Comparison of ENCODE assay signal across 23 mouse cellular contexts in the genomic region with DNA sequence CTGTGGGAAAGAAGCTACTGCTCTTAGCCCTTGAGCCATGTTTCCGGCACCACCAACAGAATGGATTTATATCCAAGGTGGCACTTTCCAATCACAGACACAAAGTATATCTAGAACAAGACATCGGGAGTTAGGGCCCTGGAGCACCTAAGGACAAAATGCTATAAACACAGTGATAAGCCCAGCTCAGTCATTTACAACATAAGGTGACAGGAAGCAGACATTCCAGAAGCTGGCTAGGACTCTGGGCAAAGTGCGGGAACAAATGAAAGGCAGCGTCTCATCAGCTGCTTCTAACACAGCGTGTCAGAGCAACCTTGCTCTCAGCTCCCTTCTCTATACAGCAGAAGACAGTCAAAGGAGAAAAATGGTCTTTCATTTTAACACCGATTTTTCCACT. TPM values are rescaled to one million over a fixed set of nuclear protein-coding genes. Genes with fewer than 3 reads are reported as not detected.
DNase-seq lines count a peak whose midpoint lies in the region; ATAC-seq and TF ChIP-seq lines count a peak whose summit lies in the region.
"Had no signal": no experiment of that assay in that cellular context is flagged by ENCODE, and none has a peak within 500 bp of the region (broad histone marks: within the 10 kb centered on the region; RNA-seq: fewer than 3 reads in every experiment).

No protein-coding gene starts in this region.

- H3K36me3 ChIP-seq in midbrain, embryonic 11.5 days (ENCODE audit: control insufficient read depth, insufficient read depth, low read length): no peaks in the 10 kb centered on the region
- H3K36me3 ChIP-seq in midbrain, embryonic 10.5 days: no peaks in the 10 kb centered on the region; the same call in 1 of the 2 replicates
- no peaks in the 10 kb centered on the region for H3K36me3 ChIP-seq in intestine, embryonic 16.5 days (ENCODE audit: control insufficient read depth, insufficient read depth, low read length)
- H3K36me3 ChIP-seq in small intestine, adult 2 months (ENCODE audit: control insufficient read depth, insufficient read depth, low read length): no peaks in the 10 kb centered on the region
- H3K36me3 ChIP-seq: embryonic facial prominence, embryonic 13.5 days; embryonic facial prominence, embryonic 15.5 days had no signal

- no peaks in the 10 kb centered on the region for H3K27me3 ChIP-seq in midbrain, embryonic 11.5 days (ENCODE audit: control insufficient read depth, insufficient read depth, low read length)
- no peaks in the 10 kb centered on the region for H3K27me3 ChIP-seq in midbrain, embryonic 10.5 days (ENCODE audit: low read depth, poor library complexity, severe bottlenecking)
- H3K27me3 ChIP-seq in intestine, embryonic 16.5 days (replicated peaks; ENCODE audit: control insufficient read depth, insufficient read depth, low read length): no peaks in the 10 kb centered on the region
- no peaks in the 10 kb centered on the region for H3K27me3 ChIP-seq in small intestine, adult 2 months (ENCODE audit: control insufficient read depth, insufficient read depth, low read length)
- H3K27me3 ChIP-seq: embryonic facial prominence, embryonic 13.5 days; embryonic facial prominence, embryonic 15.5 days; forebrain, embryonic 12.5 days had no signal

- H3K4me2 ChIP-seq in midbrain, embryonic 11.5 days: no peak overlapping the region
- H3K4me2 ChIP-seq in intestine, embryonic 16.5 days (ENCODE audit: low read depth, low read length): no peak overlapping the region
- H3K4me2 ChIP-seq: embryonic facial prominence, embryonic 13.5 days; embryonic facial prominence, embryonic 15.5 days; forebrain, embryonic 12.5 days had no signal

- no peaks in the 10 kb centered on the region for H3K9me3 ChIP-seq in midbrain, embryonic 11.5 days (ENCODE audit: control insufficient read depth, low read length)
- H3K9me3 ChIP-seq in midbrain, embryonic 10.5 days (replicated peaks): no peaks in the 10 kb centered on the region
- H3K9me3 ChIP-seq in intestine, embryonic 16.5 days (ENCODE audit: control insufficient read depth, low read length): no peaks in the 10 kb centered on the region
- H3K9me3 ChIP-seq: embryonic facial prominence, embryonic 13.5 days; embryonic facial prominence, embryonic 15.5 days; forebrain, embryonic 10.5 days; forebrain, embryonic 12.5 days had no signal

- H3K9ac ChIP-seq in midbrain, embryonic 11.5 days (ENCODE audit: low read length): no peak overlapping the region
- no peak overlapping the region for H3K9ac ChIP-seq in intestine, embryonic 16.5 days (ENCODE audit: low read depth, low read length)
- H3K9ac ChIP-seq: embryonic facial prominence, embryonic 13.5 days; embryonic facial prominence, embryonic 15.5 days; forebrain, embryonic 12.5 days had no signal

- TF ChIP-seq POLR2A in small intestine, adult 2 months (IDR thresholded peaks at IDR 0.05; ENCODE audit: low read depth, low read length): no peak

- WGBS in midbrain, embryonic 11.5 days: 94% methylated on average over 6 of the region's 6 CpGs
- 93% methylated on average over 6 of the region's 6 CpGs for WGBS in midbrain, embryonic 10.5 days
- WGBS in intestine, embryonic 16.5 days: 51% methylated on average over 6 of the region's 6 CpGs
- 33% methylated on average over 6 of the region's 6 CpGs for WGBS in small intestine, adult 2 months

- peak; percentile 35 for DNase-seq in midbrain, embryonic 11.5 days (ENCODE audit: low spot score, missing footprints)
- no peak for DNase-seq in midbrain, embryonic 10.5 days (ENCODE audit: low spot score)
- DNase-seq in thymus, postnatal 10 days (ENCODE audit: low spot score in 2 of 2): no peak
- no peak for DNase-seq in layer of hippocampus, adult 9-11 months
- DNase-seq in urinary bladder, adult 18-20 months (ENCODE audit: low spot score in 2 of 2): no peak
- DNase-seq: adrenal gland, adult 2 months; adrenal gland, postnatal 10 days; adrenal gland, postnatal 25 days; cerebellum, adult 11 months; cerebellum, adult 18-20 months; cerebellum, adult 8-10 months; cerebellum, adult 9-11 months; cerebellum, postnatal 14 days; cerebellum, postnatal 36 days; embryo, embryonic 11 days had no signal

- no peak for TF ChIP-seq CTCF in small intestine, adult 2 months (IDR thresholded peaks at IDR 0.05; ENCODE audit: extremely low read depth, insufficient read length, insufficient replicate concordance, low read depth, low read length)

- no peak for ATAC-seq in midbrain, embryonic 11.5 days (ENCODE audit: low FRiP score)
- peak; percentile 84 for ATAC-seq in intestine, embryonic 16.5 days
- ATAC-seq: forebrain, embryonic 14.5 days had no signal

- no peak overlapping the region for H3K4me3 ChIP-seq in midbrain, embryonic 11.5 days (ENCODE audit: low read depth, low read length)
- no peak overlapping the region for H3K4me3 ChIP-seq in midbrain, embryonic 10.5 days
- H3K4me3 ChIP-seq in intestine, embryonic 16.5 days (ENCODE audit: low read length): no peak overlapping the region
- H3K4me3 ChIP-seq in small intestine, adult 2 months (ENCODE audit: low read depth, low read length): no peak overlapping the region
- H3K4me3 ChIP-seq: embryonic facial prominence, embryonic 13.5 days; embryonic facial prominence, embryonic 15.5 days; erythroblast, embryonic 14.5 days; forebrain, embryonic 10.5 days; forebrain, embryonic 12.5 days had no signal

- no peak overlapping the region for H3K27ac ChIP-seq in midbrain, embryonic 11.5 days (ENCODE audit: low read depth, low read length)
- H3K27ac ChIP-seq in midbrain, embryonic 10.5 days (replicated peaks): no peak overlapping the region
- no peak overlapping the region for H3K27ac ChIP-seq in intestine, embryonic 16.5 days (ENCODE audit: low read length)
- peak overlapping the region; percentile 72 for H3K27ac ChIP-seq in small intestine, adult 2 months (ENCODE audit: insufficient read depth, low read depth, low read length)
- H3K27ac ChIP-seq: embryonic facial prominence, embryonic 13.5 days; embryonic facial prominence, embryonic 15.5 days; forebrain, embryonic 10.5 days; forebrain, embryonic 12.5 days had no signal

- H3K4me1 ChIP-seq in midbrain, embryonic 11.5 days (ENCODE audit: control insufficient read depth, insufficient read depth, low read length): peaks cover 1% of the 10 kb centered on the region
- peaks cover 11% of the 10 kb centered on the region for H3K4me1 ChIP-seq in midbrain, embryonic 10.5 days
- H3K4me1 ChIP-seq in intestine, embryonic 16.5 days (ENCODE audit: control insufficient read depth, insufficient read depth, low read length): peaks cover 6% of the 10 kb centered on the region; the same call in 1 of the 2 replicates
- peaks cover 7% of the 10 kb centered on the region; the same call in 1 of the 2 replicates for H3K4me1 ChIP-seq in small intestine, adult 2 months (ENCODE audit: control insufficient read depth, insufficient read depth, insufficient read length, low read length)

RNA-seq across cellular contexts. Expression of a gene that starts 8.0 kb away (rescaled TPM):
- polyA plus RNA-seq in midbrain, embryonic 11.5 days (2014; fragmentation: Nextera tagmentation; extraction: Ambion mirVana): 39.4 and 43.0 TPM in 2 replicates
- 44.8 and 48.6 TPM in 2 replicates for polyA plus RNA-seq in midbrain, embryonic 10.5 days (2016; fragmentation: Nextera tagmentation; extraction: Ambion mirVana)
- polyA plus RNA-seq in intestine, embryonic 16.5 days (2015; fragmentation: Nextera tagmentation; extraction: Ambion mirVana): 26.7 and 27.4 TPM in 2 replicates
- 2.3 and 3.4 TPM in 2 replicates for polyA plus RNA-seq in small intestine, adult 2 months (2012; rRNA removed)
